Mouse (Mus musculus) kidney, embryonic 16.5 days (tissue): Measurements from ENCODE around the gene Map2k6. TPM values are rescaled to one million over a fixed set of nuclear protein-coding genes. Genes with fewer than 3 reads are reported as not detected.
A peak's percentile ranks its signal among the peaks of the same experiment; 100 is the strongest.

Experiments used
- ATAC-seq: fragments of 200-750 bp; cut with Nextera tagmentation; 2 replicates; pipeline ENCODE4 v1.8.0; 2017; ENCODE audit warnings: moderate TSS enrichment; ENCODE audit not compliant: low FRiP score, low TSS enrichment
- H3K27ac ChIP-seq: fragments of 300-500 bp; sonication (generic); 2 replicates; pipeline ENCODE4 v1.5.1; 2014; ENCODE audit warnings: low read length
- H3K27me3 ChIP-seq: fragments of 300-500 bp; sonication (generic); 2 replicates; pipeline ENCODE4 v1.6.1; 2014; ENCODE audit warnings: low read length, control low read depth, mixed read lengths; ENCODE audit not compliant: insufficient read depth
- H3K36me3 ChIP-seq: fragments of 300-500 bp; sonication (generic); 2 replicates; pipeline ENCODE4 v1.6.1; 2014; ENCODE audit warnings: low read length, control low read depth, mixed read lengths; ENCODE audit not compliant: insufficient read depth
- H3K4me1 ChIP-seq: fragments of 300-500 bp; sonication (generic); 2 replicates; pipeline ENCODE4 v1.6.1; 2014; ENCODE audit warnings: low read length, control low read depth, mixed read lengths; ENCODE audit not compliant: insufficient read depth
- H3K4me2 ChIP-seq: fragments of 300-500 bp; sonication (generic); replicated peaks from 2 replicates; pipeline ENCODE4 v1.6.1; 2014; ENCODE audit warnings: low read depth, low read length
- H3K4me3 ChIP-seq: fragments of 300-500 bp; sonication (generic); 2 replicates; pipeline ENCODE4 v1.5.1; 2014; ENCODE audit warnings: mild to moderate bottlenecking, low read length
- H3K9ac ChIP-seq: fragments of 300-500 bp; sonication (generic); replicated peaks from 2 replicates; pipeline ENCODE4 v1.6.1; 2014; ENCODE audit warnings: low read length
- H3K9me3 ChIP-seq: fragments of 300-500 bp; sonication (generic); 2 replicates; pipeline ENCODE4 v1.6.1; 2016; ENCODE audit warnings: low read length, control low read depth
- WGBS: fragments of 180-500 bp; shearing (Covaris S2); extraction: QIAGEN DNeasy Blood & Tissue Kit; methylation state at CpG from one replicate; pipeline ENCODE4 v1.1.7; 2014; 5-methylcytosine and 5-hydroxymethylcytosine counted together
- polyA plus RNA-seq: library from polyadenylated mRNA; unstranded; fragments of >200 nt; fragmentation: Nextera tagmentation; extraction: Ambion mirVana; gene quantifications from 2 replicates; pipeline ENCODE4 v1.2.1, GENCODE M21; 2015

Gene Map2k6
- polyA plus RNA-seq, 1 experiment from 2014 or later = 23.2 TPM

GRCm38 (mm10) chr11:110476361-110477151, 77.6 kb downstream of the Map2k6 start:
- Histone ChIP-seq H3K4me2 (no peak overlapping the region), H3K9ac (no peak overlapping the region), H3K27ac (no peak overlapping the region), H3K9me3 (no peaks in the 10 kb centered on the region), H3K4me1 (peaks cover 28% of the 10 kb centered on the region), H3K4me3 (no peak overlapping the region), H3K36me3 (no peaks in the 10 kb centered on the region), H3K27me3 (no peaks in the 10 kb centered on the region)
- no peak for ATAC-seq
- WGBS = 52% methylated on average over 5 of the region's 5 CpGs

- ATAC-seq = no peak
- WGBS = 61% methylated on average over 18 of the region's 18 CpGs
- H3K9me3 ChIP-seq = no peaks in the 10 kb centered on the region
- H3K9ac ChIP-seq = no peak overlapping the region
- peaks cover 28% of the 10 kb centered on the region for H3K4me1 ChIP-seq
- H3K36me3 ChIP-seq = no peaks in the 10 kb centered on the region
- no peak overlapping the region for H3K4me3 ChIP-seq
- no peaks in the 10 kb centered on the region for H3K27me3 ChIP-seq
- no peak overlapping the region for H3K27ac ChIP-seq
- H3K4me2 ChIP-seq = 0 out of 2 replicates have a peak overlapping the region, but pooled peaks have one; percentile 17
Measured at GRCm38 (mm10) chr11:110477961-110478869, 79.3 kb downstream of the Map2k6 start.

- H3K9me3 ChIP-seq = no peaks in the 10 kb centered on the region
- H3K27ac ChIP-seq = peak overlapping the region; percentile 61
- H3K36me3 ChIP-seq = no peaks in the 10 kb centered on the region
Measured at GRCm38 (mm10) chr11:110478978-110479384, 80.1 kb downstream of the Map2k6 start.

GRCm38 (mm10) chr11:110481406-110481805, 82.5 kb downstream of the Map2k6 start:
- Histone ChIP-seq H3K9ac (no peak overlapping the region), H3K4me3 (no peak overlapping the region), H3K27me3 (no peaks in the 10 kb centered on the region), H3K27ac (no peak overlapping the region), H3K4me1 (peaks cover 28% of the 10 kb centered on the region), H3K9me3 (no peaks in the 10 kb centered on the region), H3K36me3 (no peaks in the 10 kb centered on the region), H3K4me2 (no peak overlapping the region)
- WGBS = 75% methylated on average over 2 of the region's 2 CpGs
- ATAC-seq = no peak

More at GRCm38 (mm10) chr11:110478978-110479384, 80.1 kb downstream of the Map2k6 start:
- Histone ChIP-seq H3K9ac (0 out of 2 replicates have a peak overlapping the region, but pooled peaks have one; percentile 31), H3K4me1 (peaks cover 28% of the 10 kb centered on the region), H3K27me3 (no peaks in the 10 kb centered on the region), H3K4me2 (peak overlapping the region; percentile 51), H3K4me3 (peak overlapping the region; percentile 28)
- 1% methylated on average over 5 of the region's 6 CpGs for WGBS
- ATAC-seq = peak; percentile 89

GRCm38 (mm10) chr11:110482176-110482575, 83.3 kb downstream of the Map2k6 start:
- Histone ChIP-seq H3K9ac (no peak overlapping the region), H3K9me3 (0 out of 2 replicates have a peak, but pooled peaks cover 2% of the 10 kb centered on the region), H3K4me2 (no peak overlapping the region), H3K27me3 (no peaks in the 10 kb centered on the region), H3K4me1 (peaks cover 28% of the 10 kb centered on the region), H3K36me3 (0 out of 2 replicates have a peak, but pooled peaks cover 2% of the 10 kb centered on the region), H3K27ac (no peak overlapping the region), H3K4me3 (no peak overlapping the region)
- WGBS = 87% methylated on average over 8 of the region's 8 CpGs
- ATAC-seq = no peak

GRCm38 (mm10) chr11:110482649-110483048, 83.7 kb downstream of the Map2k6 start:
- Histone ChIP-seq H3K4me2 (no peak overlapping the region), H3K9ac (no peak overlapping the region), H3K27me3 (no peaks in the 10 kb centered on the region), H3K27ac (no peak overlapping the region), H3K4me1 (peaks cover 24% of the 10 kb centered on the region), H3K36me3 (0 out of 2 replicates have a peak, but pooled peaks cover 5% of the 10 kb centered on the region), H3K9me3 (0 out of 2 replicates have a peak, but pooled peaks cover 2% of the 10 kb centered on the region), H3K4me3 (no peak overlapping the region)
- ATAC-seq = no peak
- 75% methylated on average over 4 of the region's 4 CpGs for WGBS

- Histone ChIP-seq H3K4me2 (no peak overlapping the region), H3K9ac (no peak overlapping the region), H3K4me1 (peaks cover 19% of the 10 kb centered on the region), H3K36me3 (0 out of 2 replicates have a peak, but pooled peaks cover 7% of the 10 kb centered on the region), H3K27ac (no peak overlapping the region), H3K4me3 (no peak overlapping the region), H3K9me3 (0 out of 2 replicates have a peak, but pooled peaks cover 2% of the 10 kb centered on the region), H3K27me3 (no peaks in the 10 kb centered on the region)
- WGBS = 27% methylated on average over 6 of the region's 6 CpGs
- peak; percentile 44; the same call in 1 of the 2 replicates for ATAC-seq
Measured at GRCm38 (mm10) chr11:110483165-110483564, 84.2 kb downstream of the Map2k6 start.

GRCm38 (mm10) chr11:110484426-110484825, 85.5 kb downstream of the Map2k6 start:
- H3K9me3 ChIP-seq = 0 out of 2 replicates have a peak, but pooled peaks cover 2% of the 10 kb centered on the region
- peaks cover 9% of the 10 kb centered on the region for H3K4me1 ChIP-seq
- no peak overlapping the region for H3K9ac ChIP-seq
- H3K36me3 ChIP-seq = 0 out of 2 replicates have a peak, but pooled peaks cover 7% of the 10 kb centered on the region
- H3K4me2 ChIP-seq = no peak overlapping the region
- H3K27ac ChIP-seq = no peak overlapping the region
- H3K27me3 ChIP-seq = no peaks in the 10 kb centered on the region
- ATAC-seq = no peak
- WGBS = 83% methylated on average over 1 of the region's 1 CpGs
- no peak overlapping the region for H3K4me3 ChIP-seq

GRCm38 (mm10) chr11:110485081-110485480, 86.2 kb downstream of the Map2k6 start:
- 0 out of 2 replicates have a peak, but pooled peaks cover 7% of the 10 kb centered on the region for H3K36me3 ChIP-seq
- no peak overlapping the region for H3K27ac ChIP-seq
- H3K27me3 ChIP-seq = no peaks in the 10 kb centered on the region
- no peak overlapping the region for H3K9ac ChIP-seq
- 0 out of 2 replicates have a peak, but pooled peaks cover 2% of the 10 kb centered on the region for H3K9me3 ChIP-seq
- WGBS = 66% methylated on average over 6 of the region's 6 CpGs
- peaks cover 2% of the 10 kb centered on the region for H3K4me1 ChIP-seq
- H3K4me2 ChIP-seq = no peak overlapping the region
- ATAC-seq = no peak
- no peak overlapping the region for H3K4me3 ChIP-seq
